Mouse (Mus musculus) hindbrain, embryonic 11.5 days (tissue): ENCODE measurements around the gene Clcn6. TPM values are rescaled to one million over a fixed set of nuclear protein-coding genes. Genes with fewer than 3 reads are reported as not detected.

Experiments
- ATAC-seq: fragments of 200-750 bp; cut with Nextera tagmentation; 2 replicates; pipeline ENCODE4 v1.8.0; 2017; ENCODE audit warnings: mild to moderate bottlenecking, moderate TSS enrichment, moderate library complexity; ENCODE audit not compliant: low FRiP score
- DNase-seq: peaks from one replicate; pipeline ENCODE4 v3.0.0-alpha.2; 2015; ENCODE audit warnings: low spot score
- H3K27ac ChIP-seq: fragments of 300-500 bp; sonication (generic); 2 replicates; pipeline ENCODE4 v1.5.1; 2014; ENCODE audit warnings: mild to moderate bottlenecking, low read depth, low read length
- H3K27me3 ChIP-seq: fragments of 300-500 bp; sonication (generic); 2 replicates; pipeline ENCODE4 v1.6.1; 2014; ENCODE audit warnings: mild to moderate bottlenecking, low read length, moderate library complexity, mixed read lengths; ENCODE audit not compliant: control insufficient read depth, insufficient read depth
- H3K36me3 ChIP-seq: fragments of 300-500 bp; sonication (generic); 2 replicates; pipeline ENCODE4 v1.6.1; 2014; ENCODE audit warnings: mild to moderate bottlenecking, low read length, moderate library complexity, mixed read lengths; ENCODE audit not compliant: control insufficient read depth, insufficient read depth
- H3K4me1 ChIP-seq: fragments of 300-500 bp; sonication (generic); replicated peaks from 2 replicates; pipeline ENCODE4 v1.6.1; 2014; ENCODE audit warnings: low read length, mixed read lengths; ENCODE audit not compliant: control insufficient read depth, insufficient read depth
- H3K4me2 ChIP-seq: fragments of 300-500 bp; sonication (generic); replicated peaks from 2 replicates; pipeline ENCODE4 v1.6.1; 2014; ENCODE audit warnings: mild to moderate bottlenecking, low read depth, low read length
- H3K4me3 ChIP-seq: fragments of 300-500 bp; sonication (generic); 2 replicates; pipeline ENCODE4 v1.5.1; 2014; ENCODE audit warnings: low read depth, low read length
- H3K9ac ChIP-seq: fragments of 300-500 bp; sonication (generic); 2 replicates; pipeline ENCODE4 v1.6.1; 2014; ENCODE audit warnings: low read depth, low read length
- H3K9me3 ChIP-seq: fragments of 300-500 bp; sonication (generic); 2 replicates; pipeline ENCODE4 v1.6.1; 2016; ENCODE audit warnings: low read length; ENCODE audit not compliant: control insufficient read depth
- WGBS: fragments of 180-500 bp; shearing (Covaris S2); extraction: QIAGEN DNeasy Blood & Tissue Kit; methylation state at CpG from one replicate; pipeline ENCODE4 v1.1.7; 2014; 5-methylcytosine and 5-hydroxymethylcytosine counted together
- polyA plus RNA-seq: library from polyadenylated mRNA; unstranded; fragments of >200 nt; fragmentation: Nextera tagmentation; extraction: Ambion mirVana; gene quantifications from 2 replicates; pipeline ENCODE4 v1.2.1, GENCODE M21; 2014

Clcn6 gene
- polyA plus RNA-seq, 1 experiment from 2014 or later: 26.2 TPM

GRCm38 (mm10) chr4:147969337-147969736, 69.3 kb downstream of the Clcn6 start:
- no peak overlapping the region for H3K4me2 ChIP-seq
- no peak overlapping the region for H3K4me3 ChIP-seq
- no peaks in the 10 kb centered on the region for H3K27me3 ChIP-seq
- 61% methylated on average over 9 of the region's 9 CpGs for WGBS
- no peaks in the 10 kb centered on the region for H3K4me1 ChIP-seq
- DNase-seq: no peak
- ATAC-seq: no peak
- no peak overlapping the region for H3K27ac ChIP-seq
- no peaks in the 10 kb centered on the region for H3K36me3 ChIP-seq
- no peak overlapping the region for H3K9ac ChIP-seq
- no peaks in the 10 kb centered on the region for H3K9me3 ChIP-seq

GRCm38 (mm10) chr4:147968816-147969215, 69.8 kb downstream of the Clcn6 start:
- H3K4me2 ChIP-seq: no peak overlapping the region
- H3K27me3 ChIP-seq: no peaks in the 10 kb centered on the region
- no peak overlapping the region for H3K9ac ChIP-seq
- 84% methylated on average over 2 of the region's 2 CpGs for WGBS
- DNase-seq (no peak), ATAC-seq (no peak)
- no peak overlapping the region for H3K4me3 ChIP-seq
- H3K27ac ChIP-seq: no peak overlapping the region
- H3K9me3 ChIP-seq: no peaks in the 10 kb centered on the region
- no peaks in the 10 kb centered on the region for H3K36me3 ChIP-seq
- no peaks in the 10 kb centered on the region for H3K4me1 ChIP-seq

- H3K36me3 ChIP-seq: no peaks in the 10 kb centered on the region
- no peak overlapping the region for H3K27ac ChIP-seq
- no peak overlapping the region for H3K9ac ChIP-seq
- H3K4me2 ChIP-seq: no peak overlapping the region
- no peak for DNase-seq
- WGBS: 80% methylated on average over 7 of the region's 7 CpGs
- no peaks in the 10 kb centered on the region for H3K9me3 ChIP-seq
- H3K4me3 ChIP-seq: no peak overlapping the region
- H3K27me3 ChIP-seq: no peaks in the 10 kb centered on the region
- no peaks in the 10 kb centered on the region for H3K4me1 ChIP-seq
- ATAC-seq: no peak
Measured at GRCm38 (mm10) chr4:147965712-147966111, 72.9 kb downstream of the Clcn6 start.

GRCm38 (mm10) chr4:147963623-147964022, 75.0 kb downstream of the Clcn6 start:
- Histone ChIP-seq H3K4me1 (no peaks in the 10 kb centered on the region), H3K36me3 (no peaks in the 10 kb centered on the region), H3K4me3 (no peak overlapping the region), H3K27ac (no peak overlapping the region), H3K9ac (no peak overlapping the region), H3K9me3 (no peaks in the 10 kb centered on the region), H3K27me3 (no peaks in the 10 kb centered on the region), H3K4me2 (no peak overlapping the region)
- 87% methylated on average over 15 of the region's 15 CpGs for WGBS
- DNase-seq: no peak
- ATAC-seq: no peak

GRCm38 (mm10) chr4:147962781-147963180, 75.8 kb downstream of the Clcn6 start:
- ATAC-seq (no peak), DNase-seq (no peak)
- no peaks in the 10 kb centered on the region for H3K9me3 ChIP-seq
- H3K4me1 ChIP-seq: no peaks in the 10 kb centered on the region
- no peaks in the 10 kb centered on the region for H3K27me3 ChIP-seq
- H3K9ac ChIP-seq: no peak overlapping the region
- H3K27ac ChIP-seq: no peak overlapping the region
- WGBS: 66% methylated on average over 6 of the region's 6 CpGs
- H3K4me2 ChIP-seq: no peak overlapping the region
- H3K36me3 ChIP-seq: no peaks in the 10 kb centered on the region
- H3K4me3 ChIP-seq: no peak overlapping the region

- ATAC-seq: peak; percentile 90
- Histone ChIP-seq H3K27ac (no peak overlapping the region), H3K4me1 (no peaks in the 10 kb centered on the region), H3K27me3 (no peaks in the 10 kb centered on the region), H3K36me3 (no peaks in the 10 kb centered on the region), H3K9ac (no peak overlapping the region), H3K4me2 (no peak overlapping the region), H3K9me3 (no peaks in the 10 kb centered on the region), H3K4me3 (no peak overlapping the region)
- peak; percentile 86 for DNase-seq
- 52% methylated on average over 6 of the region's 6 CpGs for WGBS
Measured at GRCm38 (mm10) chr4:147959881-147960831, 78.5 kb downstream of the Clcn6 start.

GRCm38 (mm10) chr4:147957141-147957540, 81.5 kb downstream of the Clcn6 start:
- Histone ChIP-seq H3K4me2 (no peak overlapping the region), H3K27ac (no peak overlapping the region), H3K9ac (no peak overlapping the region), H3K4me1 (no peaks in the 10 kb centered on the region), H3K4me3 (no peak overlapping the region), H3K36me3 (no peaks in the 10 kb centered on the region), H3K27me3 (no peaks in the 10 kb centered on the region), H3K9me3 (no peaks in the 10 kb centered on the region)
- DNase-seq (peak; percentile 62), ATAC-seq (no peak)
- 41% methylated on average over 11 of the region's 11 CpGs for WGBS
